Mouse (Mus musculus) liver, embryonic 12.5 days (tissue): ENCODE measurements around the gene Nphp1. TPM values are rescaled to one million over a fixed set of nuclear protein-coding genes. Genes with fewer than 3 reads are reported as not detected.

Experiments
- ATAC-seq: fragments of 200-750 bp; cut with Nextera tagmentation; 2 replicates; pipeline ENCODE4 v1.8.0; 2017; ENCODE audit warnings: moderate number of reproducible peaks, mild to moderate bottlenecking, moderate library complexity
- H3K27ac ChIP-seq: fragments of 300-500 bp; sonication (generic); 2 replicates; pipeline ENCODE4 v1.5.1; 2016; ENCODE audit warnings: mild to moderate bottlenecking
- H3K27me3 ChIP-seq: fragments of 300-500 bp; sonication (generic); replicated peaks from 2 replicates; pipeline ENCODE4 v1.6.1; 2016; ENCODE audit warnings: mild to moderate bottlenecking, moderate library complexity
- H3K36me3 ChIP-seq: fragments of 300-500 bp; sonication (generic); 2 replicates; pipeline ENCODE4 v1.6.1; 2016; ENCODE audit warnings: mild to moderate bottlenecking, moderate library complexity
- H3K4me1 ChIP-seq: fragments of 300-500 bp; sonication (generic); 2 replicates; pipeline ENCODE4 v1.6.1; 2016
- H3K4me2 ChIP-seq: fragments of 300-500 bp; sonication (generic); 2 replicates; pipeline ENCODE4 v1.6.1; 2016; ENCODE audit warnings: mild to moderate bottlenecking, moderate library complexity
- H3K4me3 ChIP-seq: fragments of 300-500 bp; sonication (generic); 2 replicates; pipeline ENCODE4 v1.5.1; 2016; ENCODE audit warnings: mild to moderate bottlenecking, moderate library complexity
- H3K9ac ChIP-seq: fragments of 300-500 bp; sonication (generic); 2 replicates; pipeline ENCODE4 v1.6.1; 2016; ENCODE audit warnings: mild to moderate bottlenecking, moderate library complexity
- H3K9me3 ChIP-seq: fragments of 300-500 bp; sonication (generic); replicated peaks from 2 replicates; pipeline ENCODE4 v1.6.1; 2016; ENCODE audit warnings: mild to moderate bottlenecking, moderate library complexity
- WGBS: fragments of 180-500 bp; shearing (Covaris S2); methylation state at CpG from one replicate; pipeline ENCODE4 v1.1.7; 2016; ENCODE audit not compliant: insufficient replicate concordance; 5-methylcytosine and 5-hydroxymethylcytosine counted together
- polyA plus RNA-seq: library from polyadenylated mRNA; unstranded; fragments of >200 nt; fragmentation: Nextera tagmentation; extraction: Ambion mirVana; gene quantifications from 2 replicates; pipeline ENCODE4 v1.2.1, GENCODE M21; 2016

Nphp1 gene
- polyA plus RNA-seq, 1 experiment from 2014 or later = 10.8 TPM

DNA sequence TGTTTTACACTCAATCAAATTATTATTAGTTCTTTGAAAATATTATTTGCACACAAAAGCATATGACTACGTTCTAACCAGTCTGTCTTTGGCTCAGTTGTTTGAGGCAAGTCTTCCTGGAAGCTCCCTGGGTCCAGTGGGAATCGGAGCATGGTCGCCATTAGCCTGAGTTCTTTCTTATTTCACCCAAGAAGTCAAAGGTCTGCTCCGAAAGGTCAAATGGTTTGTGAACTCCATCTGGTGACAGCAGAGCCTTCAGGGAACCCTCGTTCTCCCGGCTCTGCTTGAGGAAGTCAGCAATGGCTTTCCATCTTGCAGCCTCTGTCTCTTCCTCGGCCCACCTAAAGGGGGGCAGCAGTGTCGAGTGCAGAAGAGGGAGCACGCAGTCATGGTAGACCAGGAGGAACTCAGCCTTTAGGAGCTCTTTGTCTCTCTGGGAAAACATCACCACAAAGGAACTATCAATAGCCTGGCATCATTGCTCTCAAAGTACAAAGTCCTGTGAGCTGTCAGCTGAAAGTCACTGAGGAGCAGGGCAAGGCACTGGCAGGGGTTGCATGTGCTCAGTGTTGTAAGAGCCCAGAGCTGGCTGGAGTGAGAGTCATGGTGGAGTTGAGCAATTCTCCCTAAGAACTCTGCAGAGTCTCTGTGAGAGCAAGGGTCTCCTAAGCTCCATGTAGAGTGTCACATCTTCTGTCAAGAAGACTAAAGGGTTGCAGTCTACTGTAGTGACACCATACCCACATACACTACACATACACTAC, 47.8 kb downstream of the Nphp1 start:
- 76% methylated on average over 9 of the region's 9 CpGs for WGBS
- no peak overlapping the region for H3K27ac ChIP-seq
- H3K4me3 ChIP-seq = no peak overlapping the region
- H3K9me3 ChIP-seq = no peaks in the 10 kb centered on the region
- H3K36me3 ChIP-seq = no peaks in the 10 kb centered on the region
- H3K4me1 ChIP-seq = no peaks in the 10 kb centered on the region
- H3K27me3 ChIP-seq = no peaks in the 10 kb centered on the region
- H3K9ac ChIP-seq = no peak overlapping the region
- H3K4me2 ChIP-seq = no peak overlapping the region
- ATAC-seq = no peak

- H3K4me2 ChIP-seq = no peak overlapping the region
- H3K27ac ChIP-seq = no peak overlapping the region
- ATAC-seq = no peak
- 65% methylated on average over 3 of the region's 3 CpGs for WGBS
- H3K36me3 ChIP-seq = no peaks in the 10 kb centered on the region
- H3K4me3 ChIP-seq = no peak overlapping the region
- no peak overlapping the region for H3K9ac ChIP-seq
- peaks cover 4% of the 10 kb centered on the region; the same call in 1 of the 2 replicates for H3K27me3 ChIP-seq
- no peaks in the 10 kb centered on the region for H3K9me3 ChIP-seq
- H3K4me1 ChIP-seq = no peaks in the 10 kb centered on the region
Measured at GRCm38 (mm10) chr2:127737885-127738284, 50.8 kb downstream of the Nphp1 start.

- no peak overlapping the region for H3K27ac ChIP-seq
Measured at GRCm38 (mm10) chr2:127736631-127737209, 52.0 kb downstream of the Nphp1 start.

GRCm38 (mm10) chr2:127735512-127736145, 53.1 kb downstream of the Nphp1 start:
- H3K27me3 ChIP-seq = peaks cover 11% of the 10 kb centered on the region
- no peak overlapping the region for H3K9ac ChIP-seq
- H3K36me3 ChIP-seq = no peaks in the 10 kb centered on the region
- 73% methylated on average over 9 of the region's 9 CpGs for WGBS
- no peak overlapping the region for H3K4me2 ChIP-seq
- no peaks in the 10 kb centered on the region for H3K9me3 ChIP-seq
- no peak overlapping the region for H3K27ac ChIP-seq
- H3K4me3 ChIP-seq = no peak overlapping the region
- no peaks in the 10 kb centered on the region for H3K4me1 ChIP-seq
- ATAC-seq = no peak

More at GRCm38 (mm10) chr2:127736631-127737209, 52.0 kb downstream of the Nphp1 start:
- Histone ChIP-seq H3K4me2 (no peak overlapping the region), H3K4me3 (no peak overlapping the region), H3K4me1 (no peaks in the 10 kb centered on the region), H3K9ac (no peak overlapping the region), H3K27me3 (peaks cover 4% of the 10 kb centered on the region; the same call in 1 of the 2 replicates), H3K36me3 (no peaks in the 10 kb centered on the region), H3K9me3 (no peaks in the 10 kb centered on the region)
- no peak for ATAC-seq
- WGBS = 26% methylated on average over 6 of the region's 6 CpGs

DNA sequence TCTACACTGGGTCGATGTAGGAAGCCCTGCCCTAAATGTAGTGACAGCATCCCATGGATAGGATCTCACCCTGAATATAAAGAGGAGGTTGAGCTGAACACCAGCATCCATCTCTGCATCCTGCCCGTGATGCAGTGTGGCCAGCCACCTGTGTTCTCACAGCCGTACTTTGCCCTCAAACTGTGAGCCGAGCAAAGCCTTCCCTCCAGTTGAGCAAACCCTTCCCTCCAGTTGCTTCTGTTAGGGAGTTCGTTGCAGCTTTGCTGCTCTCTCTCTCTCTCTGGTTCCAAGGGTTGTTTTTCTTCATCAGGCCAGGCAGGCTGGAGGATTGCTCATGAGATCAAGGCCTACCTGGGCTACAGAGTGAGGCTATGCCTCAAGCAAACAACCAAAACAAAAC, 53.8 kb downstream of the Nphp1 start:
- H3K27ac ChIP-seq = no peak overlapping the region
- 0 out of 2 replicates have a peak, but pooled peaks cover under 1% of the 10 kb centered on the region for H3K4me1 ChIP-seq
- peaks cover 19% of the 10 kb centered on the region for H3K27me3 ChIP-seq
- H3K36me3 ChIP-seq = no peaks in the 10 kb centered on the region
- H3K4me3 ChIP-seq = no peak overlapping the region
- 54% methylated on average over 5 of the region's 5 CpGs for WGBS
- no peak overlapping the region for H3K4me2 ChIP-seq
- H3K9ac ChIP-seq = no peak overlapping the region
- no peak for ATAC-seq
- no peaks in the 10 kb centered on the region for H3K9me3 ChIP-seq

- H3K4me3 ChIP-seq = no peak overlapping the region
- H3K27me3 ChIP-seq = peaks cover 52% of the 10 kb centered on the region
- H3K27ac ChIP-seq = no peak overlapping the region
- no peaks in the 10 kb centered on the region for H3K9me3 ChIP-seq
- H3K4me1 ChIP-seq = 0 out of 2 replicates have a peak, but pooled peaks cover 5% of the 10 kb centered on the region
- H3K36me3 ChIP-seq = no peaks in the 10 kb centered on the region
- no peak for ATAC-seq
- H3K4me2 ChIP-seq = no peak overlapping the region
- H3K9ac ChIP-seq = no peak overlapping the region
- WGBS = 48% methylated on average over 7 of the region's 7 CpGs
Measured at GRCm38 (mm10) chr2:127730301-127730997, 58.2 kb downstream of the Nphp1 start.

- 2% methylated on average over 26 of the region's 26 CpGs for WGBS
- H3K4me3 ChIP-seq = no peak within 1 kb of the TSS; the same call in 1 of the 2 replicates
Measured at GRCm38 (mm10) chr2:127729671-127730070, 59.0 kb downstream of the Nphp1 start, which contains the start of gene Mall. Mall (minus strand) TSS chr2:127729932.

GRCm38 (mm10) chr2:127728661-127729450, 59.8 kb downstream of the Nphp1 start:
- H3K27me3 ChIP-seq = peaks cover 49% of the 10 kb centered on the region
- H3K4me1 ChIP-seq = peaks cover 5% of the 10 kb centered on the region; the same call in 1 of the 2 replicates
- H3K4me3 ChIP-seq = no peak overlapping the region
- H3K4me2 ChIP-seq = no peak overlapping the region
- no peak overlapping the region for H3K9ac ChIP-seq
- H3K9me3 ChIP-seq = no peaks in the 10 kb centered on the region
- H3K36me3 ChIP-seq = no peaks in the 10 kb centered on the region
- ATAC-seq = no peak
- no peak overlapping the region for H3K27ac ChIP-seq
- WGBS = 40% methylated on average over 15 of the region's 15 CpGs

More at GRCm38 (mm10) chr2:127729671-127730070, 59.0 kb downstream of the Nphp1 start, which contains the start of gene Mall:
- H3K9me3 ChIP-seq = no peaks in the 10 kb centered on the region
- H3K9ac ChIP-seq = no peak within 1 kb of the TSS
- peaks cover 50% of the 10 kb centered on the region for H3K27me3 ChIP-seq
- H3K4me2 ChIP-seq = peak within 1 kb of the TSS; percentile 44
- H3K4me1 ChIP-seq = 0 out of 2 replicates have a peak, but pooled peaks cover 5% of the 10 kb centered on the region
- H3K27ac ChIP-seq = no peak within 1 kb of the TSS
- no peaks in the 10 kb centered on the region for H3K36me3 ChIP-seq
- no peak for ATAC-seq

DNA sequence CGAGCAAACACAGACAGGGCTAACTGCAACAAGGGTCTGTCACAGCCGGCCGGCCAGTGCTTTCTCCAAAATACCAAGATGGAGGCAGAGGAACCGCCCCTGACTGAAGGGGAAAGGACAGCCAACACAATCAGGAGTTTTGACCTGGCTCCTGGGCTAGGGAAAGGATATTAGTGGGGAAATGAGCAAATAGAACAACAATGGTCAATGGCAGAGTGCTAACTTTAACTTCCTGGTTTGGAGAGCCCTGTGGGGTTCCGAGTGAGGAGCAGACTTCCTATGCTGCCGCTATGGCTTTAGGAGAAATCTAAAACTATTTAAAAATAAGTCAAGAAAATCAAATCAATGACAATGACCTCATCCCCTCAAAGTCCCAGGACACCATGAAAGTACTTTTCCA, 60.6 kb downstream of the Nphp1 start:
- no peak overlapping the region for H3K27ac ChIP-seq
- ATAC-seq = no peak
- WGBS = 47% methylated on average over 6 of the region's 6 CpGs
- H3K9me3 ChIP-seq = no peaks in the 10 kb centered on the region
- H3K4me1 ChIP-seq = peaks cover 7% of the 10 kb centered on the region
- H3K4me2 ChIP-seq = no peak overlapping the region
- H3K27me3 ChIP-seq = peaks cover 49% of the 10 kb centered on the region
- no peak overlapping the region for H3K9ac ChIP-seq
- no peak overlapping the region for H3K4me3 ChIP-seq
- no peaks in the 10 kb centered on the region for H3K36me3 ChIP-seq

- no peak for ATAC-seq
- Histone ChIP-seq H3K27ac (0 out of 2 replicates have a peak overlapping the region, but pooled peaks have one; percentile 40), H3K9me3 (no peaks in the 10 kb centered on the region), H3K9ac (no peak overlapping the region), H3K27me3 (peaks cover 18% of the 10 kb centered on the region; the same call in 1 of the 2 replicates), H3K4me2 (no peak overlapping the region), H3K36me3 (no peaks in the 10 kb centered on the region), H3K4me1 (peaks cover 13% of the 10 kb centered on the region), H3K4me3 (no peak overlapping the region)
- 37% methylated on average over 4 of the region's 4 CpGs for WGBS
Measured at GRCm38 (mm10) chr2:127723193-127723592, 65.5 kb downstream of the Nphp1 start.
